Mouse (Mus musculus) midbrain, embryonic 10.5 days (tissue): ENCODE measurements around the gene Slc16a4. TPM values are rescaled to one million over a fixed set of nuclear protein-coding genes. Genes with fewer than 3 reads are reported as not detected.
A peak's percentile ranks its signal among the peaks of the same experiment; 100 is the strongest.

Experiments used
- DNase-seq: peaks from one replicate; pipeline ENCODE4 v3.0.0-alpha.2; 2017; ENCODE audit warnings: low spot score
- H3K27ac ChIP-seq: fragments of 300-500 bp; sonication (generic); replicated peaks from 2 replicates; pipeline ENCODE4 v1.5.1; 2016; ENCODE audit warnings: mild to moderate bottlenecking
- H3K27me3 ChIP-seq: fragments of 300-500 bp; sonication (generic); 2 replicates; pipeline ENCODE4 v1.6.1; 2016; ENCODE audit warnings: low read depth, mild to moderate bottlenecking; ENCODE audit not compliant: poor library complexity, severe bottlenecking
- H3K36me3 ChIP-seq: fragments of 300-500 bp; sonication (generic); 2 replicates; pipeline ENCODE4 v1.6.1; 2016; ENCODE audit warnings: mild to moderate bottlenecking, moderate library complexity
- H3K4me1 ChIP-seq: fragments of 300-500 bp; sonication (generic); 2 replicates; pipeline ENCODE4 v1.6.1; 2016
- H3K4me3 ChIP-seq: fragments of 300-500 bp; sonication (generic); 2 replicates; pipeline ENCODE4 v1.5.1; 2016; ENCODE audit warnings: mild to moderate bottlenecking, moderate library complexity
- H3K9me3 ChIP-seq: fragments of 300-500 bp; sonication (generic); replicated peaks from 2 replicates; pipeline ENCODE4 v1.6.1; 2016; ENCODE audit warnings: mild to moderate bottlenecking
- WGBS: fragments of 180-500 bp; shearing (Covaris S2); methylation state at CpG from one replicate; pipeline ENCODE4 v1.1.7; 2016; 5-methylcytosine and 5-hydroxymethylcytosine counted together
- polyA plus RNA-seq: library from polyadenylated mRNA; unstranded; fragments of >200 nt; fragmentation: Nextera tagmentation; extraction: Ambion mirVana; gene quantifications from 2 replicates; pipeline ENCODE4 v1.2.1, GENCODE M21; 2016

Slc16a4 gene
- polyA plus RNA-seq, 1 experiment from 2014 or later: 1.5 TPM

DNA sequence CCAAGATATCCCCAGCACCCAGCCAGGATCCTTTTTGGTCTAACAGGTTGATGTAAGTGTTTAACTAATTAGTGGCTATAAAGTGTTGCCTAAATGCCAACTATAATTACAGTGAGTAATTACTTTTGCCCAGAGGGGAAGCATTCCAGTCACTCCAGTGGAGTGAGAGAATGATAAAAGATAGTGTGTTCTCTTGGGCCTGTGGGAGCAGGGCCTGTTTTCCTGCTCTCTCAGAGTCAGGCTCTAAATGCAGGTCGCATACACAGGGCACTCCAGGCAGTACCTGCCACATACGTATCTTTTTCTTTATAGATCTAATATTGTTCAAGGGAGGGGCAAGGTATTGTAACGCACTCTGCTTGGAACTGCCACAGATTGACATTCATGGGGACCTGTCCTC lies 60.7 kb downstream of the Slc16a4 start:
- no peaks in the 10 kb centered on the region for H3K9me3 ChIP-seq
- 70% methylated on average over 3 of the region's 3 CpGs for WGBS
- DNase-seq: no peak
- H3K27me3 ChIP-seq: peaks cover 8% of the 10 kb centered on the region; the same call in 1 of the 2 replicates
- peaks cover 1% of the 10 kb centered on the region for H3K4me1 ChIP-seq
- no peak overlapping the region for H3K27ac ChIP-seq
- H3K4me3 ChIP-seq: no peak overlapping the region
- no peaks in the 10 kb centered on the region for H3K36me3 ChIP-seq

DNA sequence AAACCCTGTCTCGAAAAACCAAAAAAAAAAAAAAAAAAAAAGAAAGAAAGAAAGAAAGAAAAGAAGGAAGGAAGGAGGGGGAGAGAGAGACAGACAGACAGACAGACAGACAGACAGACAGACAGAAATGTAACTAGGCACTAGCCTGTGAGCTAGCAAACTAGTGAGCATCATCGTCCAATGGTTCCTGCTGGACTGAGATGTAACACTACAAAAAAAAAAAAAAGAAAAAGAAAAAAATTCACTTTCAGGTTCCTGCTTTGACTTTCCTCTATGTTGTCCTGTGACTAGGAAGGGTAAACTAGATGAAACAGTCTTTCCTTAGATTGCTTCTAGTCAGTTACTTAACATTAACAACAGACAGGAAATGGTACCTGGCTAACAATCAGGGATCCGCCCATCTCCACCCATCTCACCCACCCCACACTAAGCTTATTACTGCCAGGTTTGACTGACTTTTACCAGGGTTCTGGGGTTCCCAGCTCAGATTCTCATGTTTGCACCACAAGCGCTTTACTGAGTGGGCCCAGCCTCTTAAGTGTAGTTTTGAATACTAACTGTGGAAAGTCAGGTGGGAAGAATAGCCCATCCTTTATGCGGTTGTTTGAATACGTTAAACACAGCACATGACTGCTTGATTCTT lies 64.7 kb downstream of the Slc16a4 start:
- Histone ChIP-seq H3K27me3 (peaks cover 12% of the 10 kb centered on the region; the same call in 1 of the 2 replicates), H3K36me3 (no peaks in the 10 kb centered on the region), H3K27ac (no peak overlapping the region), H3K4me3 (no peak overlapping the region), H3K4me1 (peaks cover 9% of the 10 kb centered on the region), H3K9me3 (no peaks in the 10 kb centered on the region)
- DNase-seq: no peak
- WGBS: 91% methylated on average over 6 of the region's 6 CpGs

DNA sequence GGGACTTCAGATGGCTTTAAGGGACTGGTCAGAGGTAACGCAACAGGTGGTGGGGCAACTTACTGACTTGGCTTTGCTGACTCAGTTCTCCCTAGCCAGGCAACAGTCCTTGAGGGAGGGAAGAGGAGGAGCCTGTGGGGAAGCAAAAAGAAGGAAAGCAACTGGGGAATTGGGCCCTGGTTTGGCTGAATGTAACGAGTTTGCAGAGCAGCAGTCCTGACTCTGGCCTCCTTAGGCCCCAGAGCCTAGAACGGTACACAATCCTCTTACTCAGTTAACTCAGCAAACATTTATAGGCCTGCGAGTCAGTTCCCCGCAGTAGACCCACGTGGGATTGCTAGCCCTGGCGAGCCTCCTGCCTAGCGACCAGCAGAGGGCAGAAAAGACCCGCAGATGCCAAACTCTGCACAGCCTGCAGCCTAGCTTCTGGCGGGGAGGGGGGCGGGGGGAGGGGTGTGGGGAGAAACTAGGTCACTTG lies 66.0 kb downstream of the Slc16a4 start:
- peak overlapping the region; percentile 31; the same call in 1 of the 2 replicates for H3K4me3 ChIP-seq

GRCm38 (mm10) chr3:107357700-107358234 lies 66.7 kb downstream of the Slc16a4 start:
- no peak for DNase-seq
- WGBS: 69% methylated on average over 3 of the region's 3 CpGs
- H3K27ac ChIP-seq: no peak overlapping the region
- H3K4me1 ChIP-seq: peaks cover 9% of the 10 kb centered on the region
- H3K9me3 ChIP-seq: no peaks in the 10 kb centered on the region
- H3K27me3 ChIP-seq: peaks cover 12% of the 10 kb centered on the region; the same call in 1 of the 2 replicates
- H3K4me3 ChIP-seq: no peak overlapping the region
- H3K36me3 ChIP-seq: no peaks in the 10 kb centered on the region

More for the DNA sequence above, 66.0 kb downstream of the Slc16a4 start:
- H3K9me3 ChIP-seq: no peaks in the 10 kb centered on the region
- H3K27me3 ChIP-seq: peaks cover 12% of the 10 kb centered on the region; the same call in 1 of the 2 replicates
- no peaks in the 10 kb centered on the region for H3K36me3 ChIP-seq
- H3K4me1 ChIP-seq: peaks cover 9% of the 10 kb centered on the region
- 3% methylated on average over 11 of the region's 11 CpGs for WGBS
- DNase-seq: peak; percentile 82
- H3K27ac ChIP-seq: peak overlapping the region; percentile 52; the same call in 1 of the 2 replicates

GRCm38 (mm10) chr3:107360341-107360740 lies 69.3 kb downstream of the Slc16a4 start:
- Histone ChIP-seq H3K27ac (no peak overlapping the region), H3K27me3 (peaks cover 12% of the 10 kb centered on the region; the same call in 1 of the 2 replicates), H3K9me3 (no peaks in the 10 kb centered on the region), H3K4me1 (peaks cover 9% of the 10 kb centered on the region), H3K36me3 (no peaks in the 10 kb centered on the region), H3K4me3 (no peak overlapping the region)
- DNase-seq: no peak
- 64% methylated on average over 4 of the region's 4 CpGs for WGBS

Other genes starting within 250 kb of the Slc16a4 start
- 0.10 and 0.11 TPM in 2 replicates for gene Kcna2, start 190.1 kb upstream of the Slc16a4 start, polyA plus RNA-seq
- gene Kcna10, start 108.2 kb upstream of the Slc16a4 start, polyA plus RNA-seq: not detected in 2 replicates
- gene Cym, start 69.5 kb upstream of the Slc16a4 start, polyA plus RNA-seq: not detected in 2 replicates
- gene A630076J17Rik, start 60.6 kb upstream of the Slc16a4 start, polyA plus RNA-seq: not detected in 2 replicates
- gene Prok1, start 51.5 kb upstream of the Slc16a4 start, polyA plus RNA-seq: 0.11 TPM in 1 of 2 replicates, not detected in the other
- 193 and 202 TPM in 2 replicates for gene Lamtor5, start 12.4 kb upstream of the Slc16a4 start, polyA plus RNA-seq
- gene Rbm15, start 42.4 kb downstream of the Slc16a4 start, polyA plus RNA-seq: 17.8 and 18.2 TPM in 2 replicates
- gene Kcnc4, start 168.3 kb downstream of the Slc16a4 start, polyA plus RNA-seq: 0.10 TPM in 1 of 2 replicates, not detected in the other
- 1.4 and 1.6 TPM in 2 replicates for gene Slc6a17, start 226.8 kb downstream of the Slc16a4 start, polyA plus RNA-seq